Mouse (Mus musculus) liver, embryonic 12.5 days (tissue): Measurements from ENCODE around the gene Dppa3. TPM values are rescaled to one million over a fixed set of nuclear protein-coding genes. Genes with fewer than 3 reads are reported as not detected.

Experiments
- ATAC-seq: fragments of 200-750 bp; cut with Nextera tagmentation; 2 replicates; pipeline ENCODE4 v1.8.0; 2017; ENCODE audit warnings: moderate number of reproducible peaks, mild to moderate bottlenecking, moderate library complexity
- H3K27ac ChIP-seq: fragments of 300-500 bp; sonication (generic); 2 replicates; pipeline ENCODE4 v1.5.1; 2016; ENCODE audit warnings: mild to moderate bottlenecking
- H3K27me3 ChIP-seq: fragments of 300-500 bp; sonication (generic); replicated peaks from 2 replicates; pipeline ENCODE4 v1.6.1; 2016; ENCODE audit warnings: mild to moderate bottlenecking, moderate library complexity
- H3K36me3 ChIP-seq: fragments of 300-500 bp; sonication (generic); 2 replicates; pipeline ENCODE4 v1.6.1; 2016; ENCODE audit warnings: mild to moderate bottlenecking, moderate library complexity
- H3K4me1 ChIP-seq: fragments of 300-500 bp; sonication (generic); 2 replicates; pipeline ENCODE4 v1.6.1; 2016
- H3K4me2 ChIP-seq: fragments of 300-500 bp; sonication (generic); 2 replicates; pipeline ENCODE4 v1.6.1; 2016; ENCODE audit warnings: mild to moderate bottlenecking, moderate library complexity
- H3K4me3 ChIP-seq: fragments of 300-500 bp; sonication (generic); 2 replicates; pipeline ENCODE4 v1.5.1; 2016; ENCODE audit warnings: mild to moderate bottlenecking, moderate library complexity
- H3K9ac ChIP-seq: fragments of 300-500 bp; sonication (generic); 2 replicates; pipeline ENCODE4 v1.6.1; 2016; ENCODE audit warnings: mild to moderate bottlenecking, moderate library complexity
- H3K9me3 ChIP-seq: fragments of 300-500 bp; sonication (generic); replicated peaks from 2 replicates; pipeline ENCODE4 v1.6.1; 2016; ENCODE audit warnings: mild to moderate bottlenecking, moderate library complexity
- WGBS: fragments of 180-500 bp; shearing (Covaris S2); methylation state at CpG from one replicate; pipeline ENCODE4 v1.1.7; 2016; ENCODE audit not compliant: insufficient replicate concordance; 5-methylcytosine and 5-hydroxymethylcytosine counted together
- polyA plus RNA-seq: library from polyadenylated mRNA; unstranded; fragments of >200 nt; fragmentation: Nextera tagmentation; extraction: Ambion mirVana; gene quantifications from 2 replicates; pipeline ENCODE4 v1.2.1, GENCODE M21; 2016

Gene Dppa3
- polyA plus RNA-seq, 1 experiment from 2014 or later = not detected

DNA sequence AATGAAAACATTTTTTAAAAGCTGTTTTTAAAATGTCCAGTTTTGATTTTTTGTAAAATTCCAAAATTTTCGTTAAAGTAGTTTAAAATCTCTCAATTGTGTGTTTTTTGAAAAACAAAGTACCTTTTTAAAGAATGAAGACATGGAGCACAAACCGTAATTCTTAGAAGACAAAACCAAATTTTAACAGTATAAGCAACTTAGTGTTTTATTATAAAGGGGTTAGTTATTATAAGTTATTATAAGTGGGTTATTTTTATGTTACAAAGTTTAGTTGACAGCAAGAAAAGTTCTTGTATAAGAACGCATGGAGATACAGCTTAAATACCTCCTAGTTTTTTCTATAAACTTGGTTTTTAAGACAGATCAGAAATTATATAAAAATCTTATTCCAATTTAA is 24.6 kb upstream of the Dppa3 start:
- ATAC-seq = no peak
- peak overlapping the region; percentile 84 for H3K27ac ChIP-seq
- peak overlapping the region; percentile 65 for H3K4me3 ChIP-seq
- H3K4me1 ChIP-seq = peaks cover 9% of the 10 kb centered on the region; the same call in 1 of the 2 replicates
- 61% methylated on average over 3 of the region's 3 CpGs for WGBS
- H3K9me3 ChIP-seq = no peaks in the 10 kb centered on the region
- no peaks in the 10 kb centered on the region for H3K36me3 ChIP-seq
- H3K4me2 ChIP-seq = peak overlapping the region; percentile 72
- peak overlapping the region; percentile 78 for H3K9ac ChIP-seq
- no peaks in the 10 kb centered on the region for H3K27me3 ChIP-seq

GRCm38 (mm10) chr6:122602242-122602991 is 23.8 kb upstream of the Dppa3 start, which contains the start of gene Apobec1:
Gene Apobec1, minus strand, starts transcription at chr6:122602444.
- H3K9ac ChIP-seq = peak within 1 kb of the TSS; percentile 78
- no peaks in the 10 kb centered on the region for H3K36me3 ChIP-seq
- WGBS = 2% methylated on average over 22 of the region's 22 CpGs
- H3K4me3 ChIP-seq = peak within 1 kb of the TSS; percentile 65
- H3K27ac ChIP-seq = peak within 1 kb of the TSS; percentile 84
- no peaks in the 10 kb centered on the region for H3K9me3 ChIP-seq
- peak; percentile 91 for ATAC-seq
- peak within 1 kb of the TSS; percentile 72 for H3K4me2 ChIP-seq
- H3K4me1 ChIP-seq = peaks cover 8% of the 10 kb centered on the region; the same call in 1 of the 2 replicates
- H3K27me3 ChIP-seq = no peaks in the 10 kb centered on the region

GRCm38 (mm10) chr6:122602992-122603322 is 23.3 kb upstream of the Dppa3 start:
- Histone ChIP-seq H3K9ac (peak overlapping the region; percentile 78), H3K4me2 (peak overlapping the region; percentile 72), H3K27me3 (no peaks in the 10 kb centered on the region), H3K36me3 (no peaks in the 10 kb centered on the region), H3K4me1 (peaks cover 11% of the 10 kb centered on the region), H3K9me3 (no peaks in the 10 kb centered on the region), H3K27ac (peak overlapping the region; percentile 84), H3K4me3 (peak overlapping the region; percentile 65)
- 7% methylated on average over 1 of the region's 1 CpGs for WGBS
- no peak for ATAC-seq

- no peaks in the 10 kb centered on the region for H3K9me3 ChIP-seq
- no peak overlapping the region for H3K4me3 ChIP-seq
- H3K27ac ChIP-seq = no peak overlapping the region
- H3K4me1 ChIP-seq = peaks cover 24% of the 10 kb centered on the region
- no peak overlapping the region for H3K9ac ChIP-seq
- H3K4me2 ChIP-seq = no peak overlapping the region
- no peak for ATAC-seq
- H3K36me3 ChIP-seq = no peaks in the 10 kb centered on the region
- H3K27me3 ChIP-seq = no peaks in the 10 kb centered on the region
Observed at GRCm38 (mm10) chr6:122604260-122604659, 21.9 kb upstream of the Dppa3 start.

DNA sequence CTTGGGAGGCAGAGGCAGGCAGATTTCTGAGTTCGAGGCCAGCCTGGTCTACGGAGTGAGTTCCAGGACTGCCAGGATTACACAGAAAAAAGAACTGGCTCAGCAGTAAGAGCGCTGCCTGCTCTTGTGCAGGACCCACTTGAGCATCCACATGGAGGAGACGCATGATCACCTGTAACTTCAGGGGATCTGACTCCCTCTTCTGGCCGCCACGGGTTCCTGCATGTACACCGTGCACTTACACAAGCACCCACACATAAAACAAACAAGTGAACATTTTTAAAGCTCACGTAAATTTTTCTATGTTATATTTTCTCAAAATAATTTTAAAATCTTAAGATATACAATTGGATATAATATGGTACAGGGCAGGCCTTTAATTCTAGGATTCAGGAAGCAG is 20.7 kb upstream of the Dppa3 start:
- WGBS = 70% methylated on average over 8 of the region's 8 CpGs

DNA sequence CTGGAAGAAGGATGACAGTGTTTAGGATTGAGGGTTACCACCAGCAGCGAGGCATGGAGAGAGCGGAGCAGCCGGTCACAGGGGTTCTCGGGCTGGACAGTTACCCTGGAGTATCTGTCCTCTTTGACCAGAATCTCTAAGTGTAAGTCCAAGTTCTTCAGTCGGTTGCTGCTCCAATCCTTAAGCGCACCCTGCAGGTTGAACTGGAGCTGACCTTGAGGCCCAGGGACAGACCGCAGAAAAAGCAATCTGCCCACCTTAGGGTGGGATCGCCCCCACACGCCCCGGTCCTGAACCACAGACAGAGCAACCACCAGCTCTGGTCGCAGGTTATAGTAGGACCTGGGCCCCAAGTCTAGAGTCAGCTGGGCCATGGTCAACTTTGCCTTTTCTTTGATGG is 19.5 kb upstream of the Dppa3 start:
- Histone ChIP-seq H3K4me2 (no peak overlapping the region), H3K4me1 (peaks cover 36% of the 10 kb centered on the region), H3K9me3 (no peaks in the 10 kb centered on the region), H3K27me3 (no peaks in the 10 kb centered on the region), H3K4me3 (no peak overlapping the region), H3K27ac (no peak overlapping the region), H3K9ac (no peak overlapping the region), H3K36me3 (no peaks in the 10 kb centered on the region)
- no peak for ATAC-seq
- WGBS = 84% methylated on average over 11 of the region's 11 CpGs

More for the DNA sequence above, 20.7 kb upstream of the Dppa3 start:
- Histone ChIP-seq H3K36me3 (no peaks in the 10 kb centered on the region), H3K4me2 (no peak overlapping the region), H3K4me1 (peaks cover 36% of the 10 kb centered on the region), H3K9me3 (no peaks in the 10 kb centered on the region), H3K27me3 (no peaks in the 10 kb centered on the region), H3K27ac (no peak overlapping the region), H3K9ac (no peak overlapping the region), H3K4me3 (no peak overlapping the region)
- no peak for ATAC-seq

GRCm38 (mm10) chr6:122607700-122608099 is 18.5 kb upstream of the Dppa3 start:
- Histone ChIP-seq H3K9me3 (no peaks in the 10 kb centered on the region), H3K27ac (no peak overlapping the region), H3K9ac (no peak overlapping the region), H3K27me3 (no peaks in the 10 kb centered on the region), H3K36me3 (no peaks in the 10 kb centered on the region), H3K4me2 (peak overlapping the region; percentile 67), H3K4me3 (no peak overlapping the region), H3K4me1 (peaks cover 34% of the 10 kb centered on the region)
- no peak for ATAC-seq
- 84% methylated on average over 12 of the region's 12 CpGs for WGBS

GRCm38 (mm10) chr6:122608434-122609376 is 17.5 kb upstream of the Dppa3 start:
- Histone ChIP-seq H3K9me3 (no peaks in the 10 kb centered on the region), H3K36me3 (no peaks in the 10 kb centered on the region), H3K9ac (peak overlapping the region; percentile 59), H3K27ac (peak overlapping the region; percentile 23; the same call in 1 of the 2 replicates), H3K4me1 (peaks cover 30% of the 10 kb centered on the region), H3K4me2 (peak overlapping the region; percentile 67), H3K27me3 (no peaks in the 10 kb centered on the region), H3K4me3 (peak overlapping the region; percentile 28)
- WGBS = 62% methylated on average over 10 of the region's 10 CpGs
- no peak for ATAC-seq

- Histone ChIP-seq H3K36me3 (no peaks in the 10 kb centered on the region), H3K27ac (peak overlapping the region; percentile 23; the same call in 1 of the 2 replicates)
- peak; percentile 69 for ATAC-seq
Observed at GRCm38 (mm10) chr6:122609377-122609728, 16.9 kb upstream of the Dppa3 start.

DNA sequence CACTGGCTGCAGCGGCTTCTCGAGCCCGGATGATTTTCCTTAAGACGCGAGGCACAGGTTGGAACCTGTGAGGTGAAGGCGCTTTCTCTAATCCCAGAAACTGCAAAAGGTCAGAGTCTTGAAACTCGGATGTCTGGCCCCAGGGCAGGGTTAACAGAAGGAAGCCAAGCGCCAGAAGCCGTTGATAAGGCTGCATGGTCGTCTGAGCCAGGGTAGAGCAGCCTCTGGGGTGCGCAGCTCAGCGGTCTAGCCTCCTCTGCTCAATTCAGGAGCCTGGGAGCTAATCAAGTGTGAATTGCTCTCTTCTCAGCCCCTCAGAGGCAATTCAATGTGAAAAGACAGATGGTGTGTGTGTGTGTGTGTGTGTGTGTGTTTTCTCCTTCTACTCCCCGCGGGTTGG is 16.4 kb upstream of the Dppa3 start, which contains the start of gene Gdf3:
Gene Gdf3 (minus strand): TSS at position 317 of the 400 bp plus-strand sequence.
- H3K27me3 ChIP-seq = no peaks in the 10 kb centered on the region
- H3K4me2 ChIP-seq = peak within 1 kb of the TSS; percentile 67
- peak within 1 kb of the TSS; percentile 59 for H3K9ac ChIP-seq
- peak within 1 kb of the TSS; percentile 28 for H3K4me3 ChIP-seq
- H3K27ac ChIP-seq = peak within 1 kb of the TSS; percentile 23; the same call in 1 of the 2 replicates
- no peaks in the 10 kb centered on the region for H3K9me3 ChIP-seq
- H3K4me1 ChIP-seq = peaks cover 29% of the 10 kb centered on the region
- 12% methylated on average over 14 of the region's 14 CpGs for WGBS
- ATAC-seq = peak; percentile 86
- H3K36me3 ChIP-seq = no peaks in the 10 kb centered on the region

More at GRCm38 (mm10) chr6:122609377-122609728, 16.9 kb upstream of the Dppa3 start:
- Histone ChIP-seq H3K27me3 (no peaks in the 10 kb centered on the region), H3K4me1 (peaks cover 30% of the 10 kb centered on the region), H3K9ac (peak overlapping the region; percentile 59), H3K9me3 (no peaks in the 10 kb centered on the region), H3K4me2 (peak overlapping the region; percentile 67), H3K4me3 (peak overlapping the region; percentile 28)
- WGBS = 12% methylated on average over 9 of the region's 9 CpGs

DNA sequence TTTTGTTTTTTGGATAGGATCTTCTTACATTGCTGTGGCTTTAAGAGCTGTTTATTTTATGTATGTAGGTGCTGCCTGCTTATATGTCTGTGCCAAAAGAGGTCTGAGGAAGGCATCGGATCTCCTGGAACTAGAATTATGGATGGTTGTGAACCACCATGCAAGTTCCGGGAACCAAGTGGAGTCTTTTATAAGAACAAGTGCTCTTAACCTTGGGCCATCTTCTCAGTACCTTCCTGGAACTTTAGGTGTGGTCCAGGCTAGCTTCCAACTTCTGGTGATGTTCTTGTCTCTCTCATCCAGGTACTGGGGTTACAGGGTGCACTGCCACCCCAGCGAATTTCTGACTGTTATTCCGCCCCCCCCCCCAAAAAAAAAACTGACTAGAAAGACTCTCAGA is 13.8 kb upstream of the Dppa3 start:
- 62% methylated on average over 4 of the region's 4 CpGs for WGBS
- H3K9ac ChIP-seq = no peak overlapping the region
- no peak overlapping the region for H3K27ac ChIP-seq
- H3K36me3 ChIP-seq = no peaks in the 10 kb centered on the region
- no peak overlapping the region for H3K4me2 ChIP-seq
- H3K9me3 ChIP-seq = no peaks in the 10 kb centered on the region
- no peak for ATAC-seq
- no peaks in the 10 kb centered on the region for H3K27me3 ChIP-seq
- H3K4me1 ChIP-seq = peaks cover 28% of the 10 kb centered on the region
- H3K4me3 ChIP-seq = no peak overlapping the region

DNA sequence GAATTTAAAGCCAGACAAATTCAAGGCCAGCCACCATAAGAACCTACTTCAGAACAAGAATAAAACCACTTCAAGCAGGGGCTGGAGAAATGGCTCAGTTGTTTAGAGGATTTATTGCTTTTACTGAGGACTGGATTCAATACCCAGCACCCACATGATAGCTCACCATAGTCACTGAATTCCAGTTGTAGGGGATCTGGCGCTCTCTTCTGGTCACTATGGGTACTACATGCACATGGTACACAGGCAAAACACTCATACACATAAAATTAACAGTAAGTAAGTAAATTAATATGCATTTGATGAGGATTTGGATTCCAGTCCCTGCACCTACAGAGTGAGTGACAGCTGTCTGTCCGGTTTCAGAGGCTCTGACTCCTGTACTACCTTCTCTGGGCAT is 12.2 kb upstream of the Dppa3 start:
- no peak for ATAC-seq
- WGBS = 31% methylated on average over 2 of the region's 2 CpGs
- no peak overlapping the region for H3K9ac ChIP-seq

More for the DNA sequence above, 12.2 kb upstream of the Dppa3 start:
- Histone ChIP-seq H3K27me3 (no peaks in the 10 kb centered on the region), H3K4me3 (no peak overlapping the region), H3K27ac (no peak overlapping the region), H3K4me1 (peaks cover 15% of the 10 kb centered on the region), H3K9me3 (no peaks in the 10 kb centered on the region), H3K36me3 (no peaks in the 10 kb centered on the region), H3K4me2 (no peak overlapping the region)
